Comparison of ENCODE assay signal across 19 mouse cellular contexts in the genomic region with DNA sequence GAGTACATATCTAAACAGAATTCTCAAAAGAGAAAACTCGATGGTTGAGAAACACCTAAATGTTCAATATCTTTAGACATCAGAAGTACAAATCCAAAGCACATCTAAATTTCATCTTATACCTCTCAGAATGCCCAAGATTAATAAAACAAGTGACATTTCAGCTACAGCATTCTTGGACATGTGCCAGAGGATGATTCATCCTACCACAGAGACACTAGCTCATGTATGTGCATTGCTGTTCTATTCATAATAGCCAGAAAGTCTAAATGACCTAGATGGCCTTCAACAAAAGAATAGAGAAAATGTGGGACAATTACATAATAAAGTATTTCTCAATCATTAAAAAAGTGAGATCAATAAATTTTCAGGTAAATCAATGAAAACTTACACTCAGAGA.
DNase-seq lines count a peak whose midpoint lies in the region; ATAC-seq lines count a peak whose summit lies in the region.
"Had no signal": no experiment of that assay in that cellular context is flagged by ENCODE, and none has a peak within 500 bp of the region (broad histone marks: within the 10 kb centered on the region; RNA-seq: fewer than 3 reads in every experiment).

No protein-coding gene starts in this region.

- H3K36me3 ChIP-seq in forebrain, embryonic 15.5 days, result no peaks in the 10 kb centered on the region
- H3K36me3 ChIP-seq: embryonic facial prominence, embryonic 10.5 days; heart, embryonic 13.5 days; hindbrain, embryonic 15.5 days had no signal

- intact Hi-C loops in left cerebral cortex, postnatal 14 days (cut with DNase I), result no loop called here
- intact Hi-C loops in left cerebral cortex, postnatal 4 days (cut with DNase I), result no loop called here

- H3K27ac ChIP-seq in forebrain, embryonic 15.5 days (replicated peaks), result no peak overlapping the region
- H3K27ac ChIP-seq: embryonic facial prominence, embryonic 10.5 days; forebrain, embryonic 13.5 days; gastrocnemius, adult 2 months; heart, embryonic 13.5 days; hindbrain, embryonic 15.5 days had no signal

- H3K4me1 ChIP-seq in forebrain, embryonic 15.5 days, result no peaks in the 10 kb centered on the region
- H3K4me1 ChIP-seq: embryonic facial prominence, embryonic 10.5 days; forebrain, embryonic 13.5 days; heart, embryonic 13.5 days; hindbrain, embryonic 15.5 days had no signal

- no peaks in the 10 kb centered on the region for H3K27me3 ChIP-seq in forebrain, embryonic 15.5 days
- H3K27me3 ChIP-seq: CH12.LX; forebrain, embryonic 13.5 days; heart, embryonic 13.5 days; hindbrain, embryonic 15.5 days had no signal

- no peak overlapping the region for H3K9ac ChIP-seq in forebrain, embryonic 15.5 days (replicated peaks)
- H3K9ac ChIP-seq: forebrain, embryonic 13.5 days; heart, embryonic 13.5 days; hindbrain, embryonic 15.5 days had no signal

- no peak overlapping the region for H3K4me2 ChIP-seq in forebrain, embryonic 15.5 days (replicated peaks)
- H3K4me2 ChIP-seq: forebrain, embryonic 13.5 days; heart, embryonic 13.5 days; hindbrain, embryonic 15.5 days had no signal

- WGBS in forebrain, embryonic 15.5 days, result 97% methylated on average over 1 of the region's 1 CpGs

- no peaks in the 10 kb centered on the region for H3K9me3 ChIP-seq in forebrain, embryonic 15.5 days
- H3K9me3 ChIP-seq: hindbrain, embryonic 15.5 days had no signal

- DNase-seq in adrenal gland, adult 2 months, result peak; percentile 6
- no peak for DNase-seq in adrenal gland, postnatal 4 days (ENCODE audit: low spot score in 2 of 2)
- DNase-seq in left cerebral cortex, postnatal 14 days (ENCODE audit: low spot score in 2 of 2), result peak; percentile 5 to 15
- no peak for DNase-seq in left cerebral cortex, postnatal 4 days
- peak; percentile 90 for DNase-seq in 3T3-L1 (ENCODE audit: low read depth, low spot score)
- DNase-seq in NIH3T3 (ENCODE audit: low read depth), result peak; percentile 14
- no peak for DNase-seq in spleen, adult 18-20 months
- DNase-seq: cerebellum, adult 11-12 months; gastrocnemius, adult 2 months; gastrocnemius, postnatal 25 days; heart, postnatal 36 days had no signal

- ATAC-seq in forebrain, embryonic 15.5 days (replicated peaks), result no peak
- ATAC-seq: activated CD4-positive, CD25-positive, alpha-beta regulatory T cell, adult 4 months; forebrain, embryonic 13.5 days; intestine, embryonic 16.5 days had no signal

- H3K4me3 ChIP-seq in forebrain, embryonic 15.5 days, result no peak overlapping the region
- H3K4me3 ChIP-seq: embryonic facial prominence, embryonic 10.5 days; forebrain, embryonic 13.5 days; gastrocnemius, adult 2 months; heart, embryonic 13.5 days; hindbrain, embryonic 15.5 days had no signal

Comparison
In these comparisons a context has a peak if more than half of its experiments do, and no peak if none do; other contexts are left out.
1. DNase-seq: peak in adrenal gland, adult 2 months (single experiment), left cerebral cortex, postnatal 14 days (2 of 2), 3T3-L1 (single experiment) and NIH3T3 (single experiment); none in adrenal gland, postnatal 4 days (0 of 2), left cerebral cortex, postnatal 4 days (single experiment) and spleen, adult 18-20 months (0 of 2).